Mouse (Mus musculus): ENCODE data around the gene 1700009N14Rik.

1700009N14Rik gene

DNA sequence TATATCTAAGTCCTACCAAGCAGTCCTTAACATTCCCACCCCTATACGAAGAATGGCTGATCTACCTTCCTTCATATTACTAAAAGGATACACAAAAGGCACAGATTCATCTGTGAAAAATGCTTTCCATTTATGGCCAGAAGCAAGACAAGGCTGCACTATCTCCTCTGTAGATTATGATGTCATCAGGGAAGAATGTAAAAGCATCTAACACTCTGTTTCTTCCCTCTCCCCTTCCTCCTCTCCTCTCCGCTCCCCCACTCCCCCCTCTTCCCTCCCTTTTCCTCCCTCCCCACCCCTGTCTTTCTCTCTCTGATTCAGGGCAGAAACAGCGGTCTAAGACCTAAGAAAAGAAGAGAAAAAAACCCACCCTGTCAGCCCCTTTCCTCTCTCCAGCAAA, at the start of gene 1700009N14Rik:
Gene 1700009N14Rik (plus strand): TSS at position 227 of the 400 bp plus-strand sequence.
- DNase-seq = no peak

DNA sequence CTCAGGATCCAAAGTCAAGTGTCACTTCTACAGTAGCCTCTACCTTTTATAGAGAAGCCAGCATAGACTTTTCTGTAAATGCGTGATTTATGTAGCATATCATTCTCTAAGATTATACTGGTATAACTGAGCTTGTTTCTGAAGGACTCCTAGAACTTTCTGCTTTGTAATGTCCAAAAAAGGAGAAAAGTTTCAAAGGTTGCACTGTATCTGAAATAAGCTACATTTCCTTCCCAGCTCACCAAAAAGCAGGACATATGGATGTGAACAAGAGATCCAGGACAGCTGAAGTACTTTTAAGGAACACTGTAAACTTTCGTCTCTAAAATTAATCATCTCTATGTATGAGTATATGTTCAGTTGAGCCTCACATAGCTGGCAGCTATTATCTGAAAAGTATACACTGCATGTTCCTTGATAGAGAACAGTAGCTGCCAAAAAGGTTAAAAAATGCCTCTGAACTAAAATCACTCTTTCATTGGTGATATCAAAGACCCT, 12.2 kb upstream of the 1700009N14Rik start:
- no peak for DNase-seq

DNA sequence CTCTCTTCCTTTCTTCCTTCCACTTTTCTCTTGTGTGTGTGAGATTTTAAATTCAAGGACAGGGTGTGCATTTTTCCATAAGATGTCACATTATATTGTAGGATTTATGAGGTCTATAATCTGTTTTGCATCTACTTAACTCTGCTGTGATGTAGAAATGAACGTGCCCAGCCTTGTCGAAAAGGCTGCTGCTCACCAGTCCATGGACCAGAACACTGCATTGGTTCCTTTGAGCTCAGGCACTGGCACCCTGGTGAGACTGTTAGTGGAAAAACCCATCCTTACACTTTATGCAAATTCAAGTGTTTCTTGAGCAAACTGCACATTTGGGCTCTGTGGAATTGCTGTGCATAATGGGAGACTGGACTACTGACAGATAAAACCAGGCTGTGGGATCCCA, 24.2 kb downstream of the 1700009N14Rik start:
- no peak for DNase-seq

DNA sequence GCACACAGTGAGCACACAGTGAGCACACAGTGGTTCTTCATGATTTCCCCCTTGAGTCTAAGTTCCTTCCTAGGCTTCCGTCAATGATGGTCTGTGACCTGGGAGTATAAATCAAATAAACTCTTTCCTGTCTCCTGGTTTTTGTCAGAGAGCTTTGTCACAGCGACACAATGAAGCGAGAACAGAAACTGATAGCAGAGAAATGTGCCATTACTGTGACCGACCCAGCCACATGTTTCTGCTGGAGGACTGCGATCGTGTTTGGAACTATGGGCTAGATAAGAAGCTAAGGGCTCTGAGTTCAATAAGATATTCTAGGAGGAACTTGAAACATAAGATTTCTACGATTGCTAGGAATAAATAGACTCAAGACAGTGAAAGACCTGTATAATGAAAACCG, 36.3 kb downstream of the 1700009N14Rik start:
- DNase-seq = no peak

DNA sequence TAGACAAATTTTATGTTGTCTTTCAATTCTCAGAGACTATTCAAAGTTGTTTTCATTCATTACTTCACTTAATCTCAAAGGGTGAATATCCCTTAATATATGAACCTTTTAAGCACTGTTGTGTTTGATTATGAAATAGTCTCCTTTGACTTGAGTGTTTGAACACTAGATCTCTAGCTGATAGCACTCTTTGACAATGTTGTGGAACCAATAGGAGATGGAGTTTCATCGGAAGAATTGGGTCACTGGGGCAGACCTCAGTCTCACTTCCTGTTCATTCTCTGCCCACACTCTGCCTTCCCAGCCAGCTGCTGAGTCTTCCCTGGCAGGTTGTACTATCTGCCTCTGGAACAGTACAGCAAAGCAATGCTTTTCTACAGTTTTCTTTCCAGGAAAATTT, 43.5 kb downstream of the 1700009N14Rik start:
- DNase-seq = no peak

DNA sequence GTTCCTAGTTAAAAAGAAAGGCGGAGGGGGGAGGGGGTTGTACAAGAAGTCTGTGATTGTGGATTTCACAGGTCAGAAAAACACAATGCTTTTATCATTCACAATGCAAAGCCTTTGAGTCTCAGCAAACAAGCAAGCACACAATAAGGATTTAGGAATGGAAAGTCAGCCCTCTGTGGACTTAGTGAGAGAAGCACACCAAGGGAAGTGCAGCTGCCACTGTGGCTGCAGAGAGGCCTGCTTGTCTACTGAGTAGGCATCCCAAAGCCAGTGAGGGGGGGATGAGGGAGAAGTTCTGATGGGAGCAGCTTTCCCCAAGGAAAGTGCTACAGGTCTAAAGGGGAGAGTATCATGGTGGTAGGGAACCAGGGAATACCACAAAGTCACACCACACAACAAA, 45.8 kb downstream of the 1700009N14Rik start:
- DNase-seq = no peak
